Mouse (Mus musculus) monocyte, adult 5-6 weeks (primary cell): ENCODE measurements around the gene Crhr1. TPM values are rescaled to one million over a fixed set of nuclear protein-coding genes. Genes with fewer than 3 reads are reported as not detected.

Experiments used
- total RNA-seq: library from RNA; stranded (forward); fragments of 200-1000, 200-491, 200-594 nt; gene quantifications from 3 replicates; pipeline ENCODE4 v1.2.3, GENCODE M21; 2017

Crhr1 gene
- total RNA-seq, 1 experiment from 2014 or later, result not detected

Other genes with a start within 250 kb of the Crhr1 start
- 73.0 to 93.1 TPM (median 86.5 TPM) in 3 replicates for gene Nsf, start 178.8 kb upstream of the Crhr1 start, total RNA-seq
- 52.6 to 86.8 TPM (median 79.1 TPM) in 3 replicates for gene Arf2, start 166.1 kb upstream of the Crhr1 start, total RNA-seq
- gene Sppl2c, start 53.5 kb downstream of the Crhr1 start, total RNA-seq, result not detected in 3 replicates
- 0.38 TPM in 1 of 3 replicates, not detected in the others for gene Mapt, start 98.5 kb downstream of the Crhr1 start, total RNA-seq